Mouse (Mus musculus) mouse trophoblast stem cell (cell line): ENCODE results near the gene Wdr95.

ENCODE experiments used
- in situ Hi-C, 2 experiments: fragments of 300-500 bp; cut with MseI, MboI; formaldehyde crosslinking; loops; 2 replicates in 1 of 2; 3 replicates in 1 of 2; pipeline ENCODE4 v1.15.1; 2025

The Wdr95 gene

GRCm38 (mm10) chr5:149577449-149577848 lies 49.0 kb downstream of the Wdr95 start:
- in situ Hi-C loops = no loop called here

- in situ Hi-C loops = no loop called here
These were observed 54.3 kb downstream of the Wdr95 start for GRCm38 (mm10) chr5:149582642-149583262.

GRCm38 (mm10) chr5:149583507-149583906 lies 55.0 kb downstream of the Wdr95 start:
- in situ Hi-C loops = no loop called here

GRCm38 (mm10) chr5:149584154-149584655 lies 55.7 kb downstream of the Wdr95 start:
- in situ Hi-C loops = no loop called here

- in situ Hi-C loops = no loop called here
These were observed 56.8 kb downstream of the Wdr95 start for GRCm38 (mm10) chr5:149585231-149585630.

- in situ Hi-C loops = no loop called here
These were observed 57.4 kb downstream of the Wdr95 start for GRCm38 (mm10) chr5:149585910-149586309.

- in situ Hi-C loops = no loop called here
These were observed 58.9 kb downstream of the Wdr95 start for GRCm38 (mm10) chr5:149587327-149587895.

- in situ Hi-C loops = no loop called here
These were observed 60.5 kb downstream of the Wdr95 start for GRCm38 (mm10) chr5:149588814-149589534.

- in situ Hi-C loops = no loop called here
These were observed 61.5 kb downstream of the Wdr95 start for GRCm38 (mm10) chr5:149589932-149590331.

- in situ Hi-C loops = no loop called here
These were observed 65.7 kb downstream of the Wdr95 start for GRCm38 (mm10) chr5:149594215-149594614.

GRCm38 (mm10) chr5:149597351-149597750 lies 68.9 kb downstream of the Wdr95 start:
- in situ Hi-C loops = no loop called here

- in situ Hi-C loops = no loop called here
These were observed 73.5 kb downstream of the Wdr95 start for GRCm38 (mm10) chr5:149601996-149602395.

- in situ Hi-C loops = no loop called here
These were observed 74.8 kb downstream of the Wdr95 start for GRCm38 (mm10) chr5:149603241-149603640.

GRCm38 (mm10) chr5:149607083-149607720 lies 78.7 kb downstream of the Wdr95 start:
- in situ Hi-C loops = no loop called here

- in situ Hi-C loops = no loop called here
These were observed 83.1 kb downstream of the Wdr95 start for GRCm38 (mm10) chr5:149611476-149612164.

- in situ Hi-C loops = no loop called here
These were observed 83.7 kb downstream of the Wdr95 start for GRCm38 (mm10) chr5:149612165-149612518.

- in situ Hi-C loops = no loop called here
These were observed 84.3 kb downstream of the Wdr95 start for GRCm38 (mm10) chr5:149612740-149613139.

- in situ Hi-C loops = no loop called here
These were observed 87.7 kb downstream of the Wdr95 start for GRCm38 (mm10) chr5:149616138-149616537.

GRCm38 (mm10) chr5:149616817-149617216 lies 88.3 kb downstream of the Wdr95 start:
- in situ Hi-C loops = no loop called here

- in situ Hi-C loops = no loop called here
These were observed 89.4 kb downstream of the Wdr95 start for GRCm38 (mm10) chr5:149617776-149618425.

- in situ Hi-C loops = no loop called here
These were observed 93.7 kb downstream of the Wdr95 start for GRCm38 (mm10) chr5:149622152-149622551.
